Mouse (Mus musculus): Measurements from ENCODE around the gene Plscr4. TPM values are rescaled to one million over a fixed set of nuclear protein-coding genes. Genes with fewer than 3 reads are reported as not detected.

Gene Plscr4
- polyA plus RNA-seq (2015; fragmentation: Nextera tagmentation; extraction: Ambion mirVana): 13.4 and 15.6 TPM in 2 replicates

DNA sequence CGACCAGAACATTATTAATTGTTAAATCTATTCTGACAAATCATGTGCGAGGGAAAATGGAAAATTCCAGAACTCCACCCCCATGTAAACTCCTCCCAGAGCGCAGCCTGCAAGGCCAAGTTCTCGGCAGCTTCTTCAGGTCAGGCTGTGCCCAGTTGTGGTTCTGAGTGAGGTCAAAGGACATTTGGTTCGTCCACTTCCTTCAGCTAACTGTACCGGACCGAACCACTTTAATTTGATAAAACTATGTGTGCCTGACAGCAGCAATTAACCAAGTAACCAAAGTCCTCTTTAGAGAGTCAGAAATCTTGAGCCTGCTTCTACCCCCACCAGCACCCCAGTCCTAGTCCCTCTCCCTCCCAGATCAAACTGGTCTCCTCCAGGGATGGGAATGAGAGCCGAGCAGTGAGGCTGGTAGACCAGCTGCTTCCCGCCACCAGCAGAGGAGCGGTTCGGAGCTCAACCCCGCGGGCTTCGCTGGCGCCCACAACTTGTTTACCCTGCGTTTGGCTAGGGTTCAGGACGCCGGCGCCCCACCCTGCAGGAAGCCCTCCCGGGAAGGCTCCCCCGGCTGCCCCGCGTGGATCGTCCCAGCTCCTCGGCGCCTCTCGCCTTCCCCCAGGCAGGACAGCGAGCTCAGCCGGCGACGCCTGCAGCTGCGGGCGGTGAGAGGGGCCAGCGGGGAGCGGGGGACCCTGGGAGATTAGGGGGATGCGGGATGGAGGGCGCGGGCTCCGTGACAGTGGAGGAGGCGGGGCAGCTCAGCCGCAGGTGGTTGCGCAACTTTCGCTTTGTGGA lies at the start of gene Plscr4:
Gene Plscr4 (plus strand): TSS at position 113 of the 798 bp plus-strand sequence.
- Histone ChIP-seq H3K9ac (ENCODE audit: low read length) (peak within 1 kb of the TSS; percentile 89), H3K4me3 (replicated peaks; ENCODE audit: low read length) (peak within 1 kb of the TSS; percentile 80), H3K4me2 (ENCODE audit: low read depth, low read length) (peak within 1 kb of the TSS; percentile 78), H3K27ac (ENCODE audit: low read length) (peak within 1 kb of the TSS; percentile 90), H3K36me3 (ENCODE audit: control insufficient read depth, insufficient read depth, low read length) (no peaks in the 10 kb centered on the region), H3K27me3 (ENCODE audit: control insufficient read depth, insufficient read depth, low read length) (no peaks in the 10 kb centered on the region), H3K9me3 (replicated peaks; ENCODE audit: control insufficient read depth, low read length) (no peaks in the 10 kb centered on the region), H3K4me1 (ENCODE audit: control insufficient read depth, insufficient read depth, low read length) (0 out of 2 replicates have a peak, but pooled peaks cover 5% of the 10 kb centered on the region)
- ATAC-seq (ENCODE audit: insufficient read depth, low FRiP score): peak; percentile 84
- WGBS: 6% methylated on average over 43 of the region's 43 CpGs

DNA sequence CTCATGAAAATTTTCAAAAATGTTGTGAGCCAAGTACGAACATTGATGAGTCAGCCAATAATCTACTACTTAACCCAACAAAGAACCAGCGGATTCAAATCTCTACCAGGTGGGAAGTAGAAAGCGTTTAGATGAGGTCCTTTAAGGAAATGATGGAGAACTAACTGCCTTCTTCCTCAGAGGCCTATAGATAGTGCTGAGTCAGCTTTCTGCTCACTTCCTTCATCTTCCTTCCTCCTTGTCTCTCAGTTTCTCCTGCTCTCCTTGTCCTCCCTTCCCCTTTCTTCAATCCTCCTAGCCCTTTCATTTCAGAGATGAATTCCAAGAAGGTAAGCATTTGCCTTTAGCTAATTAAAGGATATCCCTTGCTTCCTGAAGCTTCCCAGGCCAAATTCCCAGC lies 46.9 kb upstream of the Plscr4 start:
- 86% methylated on average over 3 of the region's 3 CpGs for WGBS
- H3K4me1 ChIP-seq (ENCODE audit: control insufficient read depth, insufficient read depth, low read length): no peaks in the 10 kb centered on the region

GRCm38 (mm10) chr9:92412045-92412444 lies 45.1 kb upstream of the Plscr4 start:
- Histone ChIP-seq H3K4me3 (replicated peaks; ENCODE audit: low read length) (no peak overlapping the region), H3K9ac (ENCODE audit: low read length) (no peak overlapping the region), H3K9me3 (replicated peaks; ENCODE audit: control insufficient read depth, low read length) (no peaks in the 10 kb centered on the region), H3K4me1 (ENCODE audit: control insufficient read depth, insufficient read depth, low read length) (no peaks in the 10 kb centered on the region), H3K27me3 (ENCODE audit: control insufficient read depth, insufficient read depth, low read length) (no peaks in the 10 kb centered on the region), H3K36me3 (ENCODE audit: control insufficient read depth, insufficient read depth, low read length) (no peaks in the 10 kb centered on the region), H3K27ac (ENCODE audit: low read length) (peak overlapping the region; percentile 40; the same call in 1 of the 2 replicates), H3K4me2 (ENCODE audit: low read depth, low read length) (no peak overlapping the region)
- 0 out of 2 replicates have a peak, but pooled peaks have one; percentile 44 for ATAC-seq (ENCODE audit: insufficient read depth, low FRiP score)
- 47% methylated on average over 2 of the region's 2 CpGs for WGBS

More for the DNA sequence above, 46.9 kb upstream of the Plscr4 start:
- ATAC-seq (ENCODE audit: insufficient read depth, low FRiP score): no peak
- H3K9me3 ChIP-seq (replicated peaks; ENCODE audit: control insufficient read depth, low read length): no peaks in the 10 kb centered on the region
- no peaks in the 10 kb centered on the region for H3K36me3 ChIP-seq (ENCODE audit: control insufficient read depth, insufficient read depth, low read length)
- H3K4me2 ChIP-seq (ENCODE audit: low read depth, low read length): no peak overlapping the region
- no peak overlapping the region for H3K4me3 ChIP-seq (replicated peaks; ENCODE audit: low read length)
- no peaks in the 10 kb centered on the region for H3K27me3 ChIP-seq (ENCODE audit: control insufficient read depth, insufficient read depth, low read length)
- no peak overlapping the region for H3K9ac ChIP-seq (ENCODE audit: low read length)
- no peak overlapping the region for H3K27ac ChIP-seq (ENCODE audit: low read length)

GRCm38 (mm10) chr9:92413684-92414083 lies 43.5 kb upstream of the Plscr4 start:
- Histone ChIP-seq H3K9me3 (replicated peaks; ENCODE audit: control insufficient read depth, low read length) (no peaks in the 10 kb centered on the region), H3K9ac (ENCODE audit: low read length) (no peak overlapping the region), H3K27me3 (ENCODE audit: control insufficient read depth, insufficient read depth, low read length) (no peaks in the 10 kb centered on the region), H3K4me3 (replicated peaks; ENCODE audit: low read length) (no peak overlapping the region), H3K4me2 (ENCODE audit: low read depth, low read length) (no peak overlapping the region), H3K27ac (ENCODE audit: low read length) (0 out of 2 replicates have a peak overlapping the region, but pooled peaks have one; percentile 57), H3K36me3 (ENCODE audit: control insufficient read depth, insufficient read depth, low read length) (no peaks in the 10 kb centered on the region), H3K4me1 (ENCODE audit: control insufficient read depth, insufficient read depth, low read length) (no peaks in the 10 kb centered on the region)
- WGBS: 47% methylated on average over 3 of the region's 3 CpGs
- ATAC-seq (ENCODE audit: insufficient read depth, low FRiP score): no peak

DNA sequence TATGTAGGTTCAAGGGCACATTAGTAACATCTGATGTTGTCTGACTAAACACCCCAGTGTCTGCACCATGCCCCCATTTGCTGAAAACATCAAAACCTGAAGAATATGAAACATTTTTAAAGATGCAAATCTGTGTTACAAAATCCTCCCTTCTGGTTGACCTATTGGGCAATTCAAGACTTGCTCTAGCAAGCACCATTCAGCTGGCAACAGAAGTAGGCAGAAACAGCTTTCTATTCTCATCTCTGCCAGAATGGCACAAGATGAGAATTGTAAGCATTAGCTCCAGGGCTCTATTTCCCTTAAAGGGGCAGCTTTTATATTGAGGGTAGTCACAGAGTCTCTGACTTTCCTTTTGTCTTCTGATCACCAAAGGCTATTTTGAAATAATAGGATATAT lies 19.4 kb upstream of the Plscr4 start:
- Histone ChIP-seq H3K4me1 (ENCODE audit: control insufficient read depth, insufficient read depth, low read length) (no peaks in the 10 kb centered on the region), H3K27ac (ENCODE audit: low read length) (no peak overlapping the region), H3K9me3 (replicated peaks; ENCODE audit: control insufficient read depth, low read length) (no peaks in the 10 kb centered on the region), H3K4me2 (ENCODE audit: low read depth, low read length) (no peak overlapping the region), H3K27me3 (ENCODE audit: control insufficient read depth, insufficient read depth, low read length) (no peaks in the 10 kb centered on the region), H3K4me3 (replicated peaks; ENCODE audit: low read length) (no peak overlapping the region), H3K36me3 (ENCODE audit: control insufficient read depth, insufficient read depth, low read length) (no peaks in the 10 kb centered on the region), H3K9ac (ENCODE audit: low read length) (no peak overlapping the region)
- ATAC-seq (ENCODE audit: insufficient read depth, low FRiP score): no peak

GRCm38 (mm10) chr9:92441468-92441867 lies 15.7 kb upstream of the Plscr4 start:
- Histone ChIP-seq H3K9me3 (replicated peaks; ENCODE audit: control insufficient read depth, low read length) (no peaks in the 10 kb centered on the region), H3K27me3 (ENCODE audit: control insufficient read depth, insufficient read depth, low read length) (no peaks in the 10 kb centered on the region), H3K4me1 (ENCODE audit: control insufficient read depth, insufficient read depth, low read length) (no peaks in the 10 kb centered on the region), H3K9ac (ENCODE audit: low read length) (no peak overlapping the region), H3K4me3 (replicated peaks; ENCODE audit: low read length) (no peak overlapping the region), H3K27ac (ENCODE audit: low read length) (no peak overlapping the region), H3K36me3 (ENCODE audit: control insufficient read depth, insufficient read depth, low read length) (no peaks in the 10 kb centered on the region), H3K4me2 (ENCODE audit: low read depth, low read length) (no peak overlapping the region)
- no peak for ATAC-seq (ENCODE audit: insufficient read depth, low FRiP score)
- 75% methylated on average over 4 of the region's 4 CpGs for WGBS

DNA sequence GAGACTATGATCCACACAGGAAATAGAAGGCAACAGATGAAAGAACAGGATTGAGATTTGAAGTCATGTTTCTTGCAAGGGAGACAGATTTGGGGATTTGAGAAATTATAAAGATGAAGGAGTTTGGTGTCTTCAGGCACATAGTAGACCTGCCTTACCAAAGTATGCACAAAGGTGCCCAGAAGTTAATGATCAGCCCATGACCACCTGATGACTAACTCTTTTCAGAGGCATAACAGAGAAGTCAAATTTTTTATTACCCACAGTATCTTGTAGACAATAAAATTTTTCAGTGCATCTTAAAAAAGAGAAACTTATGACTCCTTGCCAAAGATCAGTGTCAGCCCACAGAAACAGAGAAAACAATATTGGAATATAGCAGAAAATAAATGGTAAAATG lies 12.6 kb upstream of the Plscr4 start:
- no peaks in the 10 kb centered on the region for H3K27me3 ChIP-seq (ENCODE audit: control insufficient read depth, insufficient read depth, low read length)

GRCm38 (mm10) chr9:92456605-92457004 lies 568 bp upstream of the Plscr4 start:
- H3K27me3 ChIP-seq (ENCODE audit: control insufficient read depth, insufficient read depth, low read length): no peaks in the 10 kb centered on the region
- H3K36me3 ChIP-seq (ENCODE audit: control insufficient read depth, insufficient read depth, low read length): no peaks in the 10 kb centered on the region
- H3K9me3 ChIP-seq (replicated peaks; ENCODE audit: control insufficient read depth, low read length): no peaks in the 10 kb centered on the region
- H3K4me3 ChIP-seq (replicated peaks; ENCODE audit: low read length): no peak overlapping the region
- H3K4me1 ChIP-seq (ENCODE audit: control insufficient read depth, insufficient read depth, low read length): 0 out of 2 replicates have a peak, but pooled peaks cover 3% of the 10 kb centered on the region
- H3K27ac ChIP-seq (ENCODE audit: low read length): no peak overlapping the region
- no peak overlapping the region for H3K4me2 ChIP-seq (ENCODE audit: low read depth, low read length)
- no peak overlapping the region for H3K9ac ChIP-seq (ENCODE audit: low read length)
- no peak for ATAC-seq (ENCODE audit: insufficient read depth, low FRiP score)
- 59% methylated on average over 3 of the region's 3 CpGs for WGBS

More for the DNA sequence above, 12.6 kb upstream of the Plscr4 start:
- H3K4me2 ChIP-seq (ENCODE audit: low read depth, low read length): no peak overlapping the region
- no peak for ATAC-seq (ENCODE audit: insufficient read depth, low FRiP score)
- H3K9ac ChIP-seq (ENCODE audit: low read length): no peak overlapping the region
- H3K27ac ChIP-seq (ENCODE audit: low read length): no peak overlapping the region
- H3K4me1 ChIP-seq (ENCODE audit: control insufficient read depth, insufficient read depth, low read length): no peaks in the 10 kb centered on the region
- H3K4me3 ChIP-seq (replicated peaks; ENCODE audit: low read length): no peak overlapping the region
- no peaks in the 10 kb centered on the region for H3K9me3 ChIP-seq (replicated peaks; ENCODE audit: control insufficient read depth, low read length)
- H3K36me3 ChIP-seq (ENCODE audit: control insufficient read depth, insufficient read depth, low read length): no peaks in the 10 kb centered on the region

DNA sequence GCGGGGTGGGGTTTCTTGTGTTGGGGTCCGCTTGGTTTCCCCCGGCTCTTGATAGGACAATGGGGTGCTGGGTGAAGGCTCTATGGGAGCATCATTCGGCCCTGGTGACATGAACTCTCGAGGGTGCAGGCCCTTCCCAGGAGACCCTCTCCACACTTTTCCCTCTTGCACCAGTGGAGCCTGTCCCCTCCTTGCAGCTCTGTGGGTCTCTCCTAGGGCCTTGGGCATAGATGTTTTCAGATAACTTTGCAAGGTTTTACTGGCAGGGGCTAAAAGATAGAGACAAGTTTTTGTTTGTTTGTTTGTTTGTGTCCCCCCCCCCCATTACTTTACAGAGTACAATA lies 858 bp downstream of the Plscr4 start:
- no peak for ATAC-seq (ENCODE audit: insufficient read depth, low FRiP score)
- 1% methylated on average over 5 of the region's 5 CpGs for WGBS

More for the DNA sequence above, 858 bp downstream of the Plscr4 start:
- H3K4me2 ChIP-seq (ENCODE audit: low read depth, low read length): peak overlapping the region; percentile 78
- no peaks in the 10 kb centered on the region for H3K36me3 ChIP-seq (ENCODE audit: control insufficient read depth, insufficient read depth, low read length)
- H3K27ac ChIP-seq (ENCODE audit: low read length): peak overlapping the region; percentile 90
- peak overlapping the region; percentile 89 for H3K9ac ChIP-seq (ENCODE audit: low read length)
- H3K4me3 ChIP-seq (replicated peaks; ENCODE audit: low read length): peak overlapping the region; percentile 80
- no peaks in the 10 kb centered on the region for H3K27me3 ChIP-seq (ENCODE audit: control insufficient read depth, insufficient read depth, low read length)
- H3K4me1 ChIP-seq (ENCODE audit: control insufficient read depth, insufficient read depth, low read length): 0 out of 2 replicates have a peak, but pooled peaks cover 5% of the 10 kb centered on the region
- H3K9me3 ChIP-seq (replicated peaks; ENCODE audit: control insufficient read depth, low read length): no peaks in the 10 kb centered on the region

All from stomach, embryonic 16.5 days (tissue).